Mouse (Mus musculus): ENCODE results near the gene Cd48. TPM values are rescaled to one million over a fixed set of nuclear protein-coding genes. Genes with fewer than 3 reads are reported as not detected.
"Not testable (repeated sequence)": the region's sequence is repeated elsewhere in the genome, so short reads cannot be mapped to it uniquely, and the experiment has no call there.

Gene Cd48
- polyA plus RNA-seq, 1 experiment from 2014 or later = 5.3 TPM

- Histone ChIP-seq H3K4me2 (ENCODE audit: low read depth, low read length) (no peak within 1 kb of the TSS), H3K9me3 (replicated peaks; ENCODE audit: control insufficient read depth, low read length) (no peaks in the 10 kb centered on the region), H3K27ac (ENCODE audit: low read length) (no peak within 1 kb of the TSS), H3K4me1 (ENCODE audit: control insufficient read depth, insufficient read depth, low read length) (no peaks in the 10 kb centered on the region), H3K36me3 (ENCODE audit: control insufficient read depth, insufficient read depth, low read length) (no peaks in the 10 kb centered on the region), H3K4me3 (replicated peaks; ENCODE audit: low read length) (no peak within 1 kb of the TSS), H3K27me3 (ENCODE audit: control insufficient read depth, insufficient read depth, low read length) (no peaks in the 10 kb centered on the region), H3K9ac (ENCODE audit: low read length) (no peak within 1 kb of the TSS)
- 86% methylated on average over 5 of the region's 5 CpGs for WGBS
- ATAC-seq (ENCODE audit: insufficient read depth, low FRiP score) = no peak
Observed at GRCm38 (mm10) chr1:171652734-171653133, 29.1 kb upstream of the Cd48 start, which contains the start of gene Slamf7. Slamf7 (minus strand) TSS chr1:171653035.

- ATAC-seq (ENCODE audit: insufficient read depth, low FRiP score) = no peak
- Histone ChIP-seq H3K27me3 (ENCODE audit: control insufficient read depth, insufficient read depth, low read length) (no peaks in the 10 kb centered on the region), H3K27ac (ENCODE audit: low read length) (no peak overlapping the region), H3K9ac (ENCODE audit: low read length) (no peak overlapping the region), H3K4me2 (ENCODE audit: low read depth, low read length) (no peak overlapping the region), H3K4me1 (ENCODE audit: control insufficient read depth, insufficient read depth, low read length) (no peaks in the 10 kb centered on the region), H3K9me3 (replicated peaks; ENCODE audit: control insufficient read depth, low read length) (no peaks in the 10 kb centered on the region), H3K4me3 (replicated peaks; ENCODE audit: low read length) (no peak overlapping the region), H3K36me3 (ENCODE audit: control insufficient read depth, insufficient read depth, low read length) (no peaks in the 10 kb centered on the region)
- 55% methylated on average over 5 of the region's 5 CpGs for WGBS
Observed at GRCm38 (mm10) chr1:171658561-171658991, 23.2 kb upstream of the Cd48 start.

GRCm38 (mm10) chr1:171660423-171660822 is 21.4 kb upstream of the Cd48 start:
- H3K9ac ChIP-seq (ENCODE audit: low read length) = no peak overlapping the region
- no peaks in the 10 kb centered on the region for H3K27me3 ChIP-seq (ENCODE audit: control insufficient read depth, insufficient read depth, low read length)
- no peak overlapping the region for H3K27ac ChIP-seq (ENCODE audit: low read length)
- H3K4me2 ChIP-seq (ENCODE audit: low read depth, low read length) = no peak overlapping the region
- ATAC-seq (ENCODE audit: insufficient read depth, low FRiP score) = no peak
- H3K36me3 ChIP-seq (ENCODE audit: control insufficient read depth, insufficient read depth, low read length) = no peaks in the 10 kb centered on the region
- H3K9me3 ChIP-seq (replicated peaks; ENCODE audit: control insufficient read depth, low read length) = no peaks in the 10 kb centered on the region
- 74% methylated on average over 1 of the region's 1 CpGs for WGBS
- no peak overlapping the region for H3K4me3 ChIP-seq (replicated peaks; ENCODE audit: low read length)
- no peaks in the 10 kb centered on the region for H3K4me1 ChIP-seq (ENCODE audit: control insufficient read depth, insufficient read depth, low read length)

- 70% methylated on average over 2 of the region's 2 CpGs for WGBS
- no peak overlapping the region for H3K9ac ChIP-seq (ENCODE audit: low read length)
- H3K4me2 ChIP-seq (ENCODE audit: low read depth, low read length) = no peak overlapping the region
- H3K27me3 ChIP-seq (ENCODE audit: control insufficient read depth, insufficient read depth, low read length) = no peaks in the 10 kb centered on the region
- no peaks in the 10 kb centered on the region for H3K36me3 ChIP-seq (ENCODE audit: control insufficient read depth, insufficient read depth, low read length)
- H3K4me3 ChIP-seq (replicated peaks; ENCODE audit: low read length) = no peak overlapping the region
- ATAC-seq (ENCODE audit: insufficient read depth, low FRiP score) = no peak
- H3K4me1 ChIP-seq (ENCODE audit: control insufficient read depth, insufficient read depth, low read length) = no peaks in the 10 kb centered on the region
- no peaks in the 10 kb centered on the region for H3K9me3 ChIP-seq (replicated peaks; ENCODE audit: control insufficient read depth, low read length)
- H3K27ac ChIP-seq (ENCODE audit: low read length) = no peak overlapping the region
Observed at GRCm38 (mm10) chr1:171661482-171661881, 20.3 kb upstream of the Cd48 start.

- Histone ChIP-seq H3K27me3 (ENCODE audit: control insufficient read depth, insufficient read depth, low read length) (no peaks in the 10 kb centered on the region), H3K9ac (ENCODE audit: low read length) (no peak overlapping the region), H3K4me3 (replicated peaks; ENCODE audit: low read length) (no peak overlapping the region), H3K9me3 (replicated peaks; ENCODE audit: control insufficient read depth, low read length) (no peaks in the 10 kb centered on the region), H3K36me3 (ENCODE audit: control insufficient read depth, insufficient read depth, low read length) (no peaks in the 10 kb centered on the region), H3K27ac (ENCODE audit: low read length) (no peak overlapping the region), H3K4me2 (ENCODE audit: low read depth, low read length) (no peak overlapping the region), H3K4me1 (ENCODE audit: control insufficient read depth, insufficient read depth, low read length) (no peaks in the 10 kb centered on the region)
- no peak for ATAC-seq (ENCODE audit: insufficient read depth, low FRiP score)
- WGBS = 94% methylated on average over 2 of the region's 2 CpGs
Observed at GRCm38 (mm10) chr1:171663757-171664156, 18.1 kb upstream of the Cd48 start.

GRCm38 (mm10) chr1:171666350-171666749 is 15.5 kb upstream of the Cd48 start:
- ATAC-seq (ENCODE audit: insufficient read depth, low FRiP score) = no peak
- no peaks in the 10 kb centered on the region for H3K4me1 ChIP-seq (ENCODE audit: control insufficient read depth, insufficient read depth, low read length)
- 84% methylated on average over 6 of the region's 6 CpGs for WGBS

GRCm38 (mm10) chr1:171667160-171667559 is 14.6 kb upstream of the Cd48 start:
- no peak overlapping the region for H3K9ac ChIP-seq (ENCODE audit: low read length)
- WGBS = 72% methylated on average over 1 of the region's 1 CpGs

More at GRCm38 (mm10) chr1:171666350-171666749, 15.5 kb upstream of the Cd48 start:
- H3K4me2 ChIP-seq (ENCODE audit: low read depth, low read length) = no peak overlapping the region
- no peaks in the 10 kb centered on the region for H3K36me3 ChIP-seq (ENCODE audit: control insufficient read depth, insufficient read depth, low read length)
- no peak overlapping the region for H3K27ac ChIP-seq (ENCODE audit: low read length)
- no peaks in the 10 kb centered on the region for H3K27me3 ChIP-seq (ENCODE audit: control insufficient read depth, insufficient read depth, low read length)
- no peak overlapping the region for H3K4me3 ChIP-seq (replicated peaks; ENCODE audit: low read length)
- no peak overlapping the region for H3K9ac ChIP-seq (ENCODE audit: low read length)
- no peaks in the 10 kb centered on the region for H3K9me3 ChIP-seq (replicated peaks; ENCODE audit: control insufficient read depth, low read length)

GRCm38 (mm10) chr1:171672451-171672850 is 9.4 kb upstream of the Cd48 start:
- not testable (repeated sequence) for H3K9ac ChIP-seq (ENCODE audit: low read length); H3K9me3 ChIP-seq (replicated peaks; ENCODE audit: control insufficient read depth, low read length); H3K4me1 ChIP-seq (ENCODE audit: control insufficient read depth, insufficient read depth, low read length); H3K4me3 ChIP-seq (replicated peaks; ENCODE audit: low read length); ATAC-seq (ENCODE audit: insufficient read depth, low FRiP score); H3K36me3 ChIP-seq (ENCODE audit: control insufficient read depth, insufficient read depth, low read length); H3K4me2 ChIP-seq (ENCODE audit: low read depth, low read length); H3K27ac ChIP-seq (ENCODE audit: low read length); H3K27me3 ChIP-seq (ENCODE audit: control insufficient read depth, insufficient read depth, low read length)
- 78% methylated on average over 2 of the region's 2 CpGs for WGBS

More at GRCm38 (mm10) chr1:171667160-171667559, 14.6 kb upstream of the Cd48 start:
- Histone ChIP-seq H3K9me3 (replicated peaks; ENCODE audit: control insufficient read depth, low read length) (no peaks in the 10 kb centered on the region), H3K27me3 (ENCODE audit: control insufficient read depth, insufficient read depth, low read length) (no peaks in the 10 kb centered on the region), H3K27ac (ENCODE audit: low read length) (no peak overlapping the region), H3K4me1 (ENCODE audit: control insufficient read depth, insufficient read depth, low read length) (no peaks in the 10 kb centered on the region), H3K36me3 (ENCODE audit: control insufficient read depth, insufficient read depth, low read length) (no peaks in the 10 kb centered on the region), H3K4me3 (replicated peaks; ENCODE audit: low read length) (no peak overlapping the region), H3K4me2 (ENCODE audit: low read depth, low read length) (no peak overlapping the region)
- no peak for ATAC-seq (ENCODE audit: insufficient read depth, low FRiP score)

GRCm38 (mm10) chr1:171672854-171673475 is 8.8 kb upstream of the Cd48 start:
- H3K4me2 ChIP-seq (ENCODE audit: low read depth, low read length) = no peak overlapping the region
- WGBS = 58% methylated on average over 5 of the region's 5 CpGs
- H3K27ac ChIP-seq (ENCODE audit: low read length) = no peak overlapping the region
- H3K27me3 ChIP-seq (ENCODE audit: control insufficient read depth, insufficient read depth, low read length) = no peaks in the 10 kb centered on the region
- no peaks in the 10 kb centered on the region for H3K4me1 ChIP-seq (ENCODE audit: control insufficient read depth, insufficient read depth, low read length)
- no peak overlapping the region for H3K4me3 ChIP-seq (replicated peaks; ENCODE audit: low read length)
- H3K9ac ChIP-seq (ENCODE audit: low read length) = no peak overlapping the region
- no peaks in the 10 kb centered on the region for H3K9me3 ChIP-seq (replicated peaks; ENCODE audit: control insufficient read depth, low read length)
- no peak for ATAC-seq (ENCODE audit: insufficient read depth, low FRiP score)
- no peaks in the 10 kb centered on the region for H3K36me3 ChIP-seq (ENCODE audit: control insufficient read depth, insufficient read depth, low read length)

Measured in stomach, embryonic 16.5 days (tissue).